Mouse (Mus musculus) forebrain, embryonic 15.5 days (tissue): Measurements from ENCODE around the gene Syp. TPM values are rescaled to one million over a fixed set of nuclear protein-coding genes. Genes with fewer than 3 reads are reported as not detected.
A peak's percentile ranks its signal among the peaks of the same experiment; 100 is the strongest.

Source experiments
- ATAC-seq: fragments of 200-750 bp; cut with Nextera tagmentation; replicated peaks from 2 replicates; pipeline ENCODE4 v1.8.0; 2017; ENCODE audit warnings: mild to moderate bottlenecking, moderate TSS enrichment, moderate library complexity
- H3K27ac ChIP-seq: fragments of 300-500 bp; sonication (generic); replicated peaks from 2 replicates; pipeline ENCODE4 v1.5.1; 2015; ENCODE audit warnings: mild to moderate bottlenecking, inconsistent platforms
- H3K27me3 ChIP-seq: fragments of 300-500 bp; sonication (generic); 2 replicates; pipeline ENCODE4 v1.6.1; 2015; ENCODE audit warnings: inconsistent platforms
- H3K36me3 ChIP-seq: fragments of 300-500 bp; sonication (generic); 2 replicates; pipeline ENCODE4 v1.6.1; 2015; ENCODE audit warnings: mild to moderate bottlenecking, inconsistent platforms
- H3K4me1 ChIP-seq: fragments of 300-500 bp; sonication (generic); 2 replicates; pipeline ENCODE4 v1.6.1; 2015; ENCODE audit warnings: inconsistent platforms
- H3K4me2 ChIP-seq: fragments of 300-500 bp; sonication (generic); replicated peaks from 2 replicates; pipeline ENCODE4 v1.6.1; 2015; ENCODE audit warnings: mild to moderate bottlenecking, inconsistent platforms
- H3K4me3 ChIP-seq: fragments of 300-500 bp; sonication (generic); 2 replicates; pipeline ENCODE4 v1.5.1; 2015; ENCODE audit warnings: mild to moderate bottlenecking, inconsistent platforms
- H3K9ac ChIP-seq: fragments of 300-500 bp; sonication (generic); replicated peaks from 2 replicates; pipeline ENCODE4 v1.6.1; 2015; ENCODE audit warnings: mild to moderate bottlenecking, inconsistent platforms
- H3K9me3 ChIP-seq: fragments of 300-500 bp; sonication (generic); 2 replicates; pipeline ENCODE4 v1.6.1; 2016; ENCODE audit warnings: inconsistent platforms
- WGBS: fragments of 180-500 bp; shearing (Covaris S2); methylation state at CpG from one replicate; pipeline ENCODE4 v1.1.7; 2015; ENCODE audit warnings: mixed read lengths; 5-methylcytosine and 5-hydroxymethylcytosine counted together
- polyA plus RNA-seq: library from polyadenylated mRNA; unstranded; fragments of >200 nt; fragmentation: Nextera tagmentation; extraction: Ambion mirVana; gene quantifications from 2 replicates; pipeline ENCODE4 v1.2.1, GENCODE M21; 2015

Syp gene
- polyA plus RNA-seq, 1 experiment from 2014 or later: 120 TPM

DNA sequence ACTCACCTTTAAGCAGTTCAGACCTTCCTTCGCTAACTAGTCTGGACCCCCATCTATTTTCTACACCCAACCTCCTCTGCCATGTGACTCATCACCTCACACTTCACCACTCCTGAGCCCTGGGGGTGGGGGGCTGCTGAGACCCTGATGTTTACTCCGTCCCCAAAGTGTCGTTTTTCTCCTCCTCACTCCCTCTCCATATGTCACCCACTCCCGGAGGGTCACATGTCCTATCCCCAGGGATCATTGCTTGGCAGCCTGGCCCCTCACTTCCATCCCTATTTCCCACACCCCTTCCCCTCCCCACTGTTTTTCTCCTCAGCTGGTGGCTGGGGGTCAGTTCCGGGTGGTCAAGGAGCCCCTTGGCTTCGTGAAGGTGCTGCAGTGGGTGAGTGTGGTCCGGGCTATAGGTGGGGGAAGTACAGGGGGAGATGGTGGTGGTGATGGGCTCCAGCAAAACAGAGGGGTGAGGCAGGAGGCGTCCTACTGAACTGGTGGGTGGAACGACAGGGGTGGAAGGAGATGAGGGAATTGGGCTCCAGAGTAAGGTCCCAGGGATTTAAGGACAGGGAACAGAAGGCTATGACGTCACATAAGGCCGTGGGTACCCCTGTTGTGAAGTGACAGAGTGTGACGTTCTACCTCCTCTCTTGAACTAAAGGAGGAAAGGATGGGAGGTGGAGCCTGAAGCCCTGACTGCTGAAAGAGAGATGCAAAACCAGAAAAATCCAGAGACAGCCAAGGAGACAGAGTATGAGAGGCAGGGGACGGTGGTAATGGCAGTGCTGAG is 1.5 kb downstream of the Syp start:
- H3K27me3 ChIP-seq: no peaks in the 10 kb centered on the region
- no peaks in the 10 kb centered on the region for H3K9me3 ChIP-seq
- H3K36me3 ChIP-seq: peaks cover 6% of the 10 kb centered on the region; the same call in 1 of the 2 replicates
- peak overlapping the region; percentile 86 for H3K27ac ChIP-seq
- H3K4me2 ChIP-seq: peak overlapping the region; percentile 54
- H3K9ac ChIP-seq: peak overlapping the region; percentile 67
- peaks cover 11% of the 10 kb centered on the region for H3K4me1 ChIP-seq
- H3K4me3 ChIP-seq: peak overlapping the region; percentile 60
- ATAC-seq: peak; percentile 26
- 22% methylated on average over 13 of the region's 13 CpGs for WGBS

DNA sequence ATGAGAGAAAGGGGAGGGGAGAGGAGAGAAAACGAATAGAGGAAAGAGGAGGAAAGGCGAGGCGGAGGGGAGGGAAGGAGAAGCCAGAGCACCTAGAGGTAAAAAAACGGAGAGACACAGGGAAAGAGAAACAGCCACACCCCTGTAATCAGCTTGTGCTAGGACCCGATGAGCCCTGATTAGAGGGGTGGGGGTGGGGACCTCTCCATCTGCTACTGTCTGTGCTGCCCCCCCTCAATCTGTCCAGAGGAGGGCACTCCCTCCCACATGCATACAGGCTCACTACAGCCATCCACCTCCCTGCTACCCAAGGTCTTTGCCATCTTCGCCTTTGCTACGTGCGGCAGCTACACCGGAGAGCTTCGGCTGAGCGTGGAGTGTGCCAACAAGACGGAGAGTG is 2.5 kb downstream of the Syp start:
- Histone ChIP-seq H3K4me1 (peaks cover 11% of the 10 kb centered on the region), H3K9me3 (no peaks in the 10 kb centered on the region), H3K27ac (0 out of 2 replicates have a peak overlapping the region, but pooled peaks have one; percentile 4), H3K36me3 (peaks cover 8% of the 10 kb centered on the region; the same call in 1 of the 2 replicates), H3K4me2 (peak overlapping the region; percentile 54), H3K4me3 (peak overlapping the region; percentile 22), H3K9ac (peak overlapping the region; percentile 23), H3K27me3 (no peaks in the 10 kb centered on the region)
- 0 out of 2 replicates have a peak, but pooled peaks have one; percentile 15 for ATAC-seq
- 53% methylated on average over 10 of the region's 12 CpGs for WGBS

DNA sequence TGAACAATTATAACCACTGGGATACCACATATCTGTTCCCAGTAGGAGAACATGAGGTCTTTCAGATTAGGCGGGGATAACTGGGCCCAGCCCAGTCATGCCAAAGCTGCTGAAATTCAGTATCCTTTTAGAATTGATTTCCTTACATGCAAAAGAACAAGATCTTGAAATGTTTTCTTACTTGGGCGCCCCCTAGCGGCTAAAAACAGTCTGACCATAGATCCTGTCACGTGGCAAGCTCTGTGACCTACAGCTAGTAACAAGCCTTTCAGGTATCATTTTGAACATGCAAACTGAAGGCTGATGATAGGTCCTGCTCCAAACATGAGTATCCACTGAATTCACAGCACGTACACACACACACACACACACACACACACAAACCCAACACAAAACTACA is 7.1 kb downstream of the Syp start:
- Histone ChIP-seq H3K27ac (no peak overlapping the region), H3K9me3 (no peaks in the 10 kb centered on the region), H3K27me3 (no peaks in the 10 kb centered on the region), H3K4me1 (peaks cover 18% of the 10 kb centered on the region), H3K9ac (no peak overlapping the region), H3K36me3 (peaks cover 8% of the 10 kb centered on the region; the same call in 1 of the 2 replicates), H3K4me2 (no peak overlapping the region), H3K4me3 (no peak overlapping the region)
- ATAC-seq: no peak
- WGBS: 9% methylated on average over 5 of the region's 5 CpGs

DNA sequence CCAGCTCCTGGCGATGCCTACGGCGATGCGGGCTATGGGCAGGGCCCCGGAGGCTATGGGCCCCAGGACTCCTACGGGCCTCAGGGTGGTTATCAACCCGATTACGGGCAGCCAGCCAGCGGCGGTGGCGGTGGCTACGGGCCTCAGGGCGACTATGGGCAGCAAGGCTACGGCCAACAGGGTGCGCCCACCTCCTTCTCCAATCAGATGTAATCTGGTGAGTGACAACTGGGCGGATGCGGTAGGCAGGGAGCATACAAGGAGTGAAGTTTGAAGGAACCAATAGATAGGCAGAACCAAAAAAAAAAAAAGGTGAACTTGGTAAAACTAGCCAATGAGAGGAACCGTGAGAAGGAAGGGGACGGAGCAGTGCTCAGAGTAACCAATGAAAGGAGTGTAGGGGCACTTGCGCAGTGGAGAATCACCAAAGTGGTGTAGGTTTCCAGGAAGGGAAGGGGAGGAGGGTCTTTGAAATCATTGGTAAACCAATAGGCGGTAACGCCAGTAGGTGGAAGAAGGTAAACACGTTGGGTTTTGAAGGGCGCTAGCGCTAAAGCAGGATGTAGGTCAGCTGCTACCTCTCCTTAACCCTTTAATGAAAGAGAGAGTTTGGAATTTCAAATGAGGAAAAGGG is 10.5 kb downstream of the Syp start:
- Histone ChIP-seq H3K4me3 (peak overlapping the region; percentile 42), H3K27me3 (no peaks in the 10 kb centered on the region), H3K36me3 (peaks cover 13% of the 10 kb centered on the region; the same call in 1 of the 2 replicates), H3K9ac (peak overlapping the region; percentile 49), H3K4me2 (peak overlapping the region; percentile 52), H3K4me1 (peaks cover 12% of the 10 kb centered on the region; the same call in 1 of the 2 replicates), H3K27ac (peak overlapping the region; percentile 80), H3K9me3 (no peaks in the 10 kb centered on the region)
- 20% methylated on average over 25 of the region's 25 CpGs for WGBS
- ATAC-seq: peak; percentile 97

DNA sequence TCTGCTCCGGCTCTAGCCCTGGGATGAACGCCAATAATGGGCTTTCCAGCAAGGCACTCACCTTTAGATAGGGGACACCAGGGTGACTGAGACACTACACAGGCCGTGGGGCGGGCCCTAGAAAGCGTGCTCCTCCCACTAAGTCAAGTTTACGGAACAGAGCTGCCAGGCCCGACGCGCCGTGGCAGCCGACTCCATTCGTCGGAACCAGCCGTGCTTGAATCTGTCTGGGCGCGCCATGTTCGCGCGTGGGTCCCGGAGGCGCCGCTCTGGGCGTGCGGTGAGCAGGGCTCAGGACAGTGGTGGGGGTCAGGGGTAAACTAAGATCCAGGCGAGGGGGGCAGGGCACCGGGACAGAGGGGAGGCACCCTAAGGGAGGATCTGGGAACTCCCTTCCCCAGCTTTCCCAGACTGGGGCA is 19.0 kb downstream of the Syp start, which contains the start of gene Prickle3:
Gene Prickle3 (plus strand): TSS at position 40 of the 419 bp plus-strand sequence.
- WGBS: 22% methylated on average over 23 of the region's 26 CpGs
- Histone ChIP-seq H3K9me3 (no peaks in the 10 kb centered on the region), H3K36me3 (no peaks in the 10 kb centered on the region), H3K4me3 (peak within 1 kb of the TSS; percentile 34), H3K27me3 (no peaks in the 10 kb centered on the region), H3K27ac (no peak within 1 kb of the TSS), H3K4me2 (peak within 1 kb of the TSS; percentile 45), H3K9ac (0 out of 2 replicates have a peak within 1 kb of the TSS, but pooled peaks have one; percentile 36), H3K4me1 (0 out of 2 replicates have a peak, but pooled peaks cover 4% of the 10 kb centered on the region)
- ATAC-seq: peak; percentile 71

DNA sequence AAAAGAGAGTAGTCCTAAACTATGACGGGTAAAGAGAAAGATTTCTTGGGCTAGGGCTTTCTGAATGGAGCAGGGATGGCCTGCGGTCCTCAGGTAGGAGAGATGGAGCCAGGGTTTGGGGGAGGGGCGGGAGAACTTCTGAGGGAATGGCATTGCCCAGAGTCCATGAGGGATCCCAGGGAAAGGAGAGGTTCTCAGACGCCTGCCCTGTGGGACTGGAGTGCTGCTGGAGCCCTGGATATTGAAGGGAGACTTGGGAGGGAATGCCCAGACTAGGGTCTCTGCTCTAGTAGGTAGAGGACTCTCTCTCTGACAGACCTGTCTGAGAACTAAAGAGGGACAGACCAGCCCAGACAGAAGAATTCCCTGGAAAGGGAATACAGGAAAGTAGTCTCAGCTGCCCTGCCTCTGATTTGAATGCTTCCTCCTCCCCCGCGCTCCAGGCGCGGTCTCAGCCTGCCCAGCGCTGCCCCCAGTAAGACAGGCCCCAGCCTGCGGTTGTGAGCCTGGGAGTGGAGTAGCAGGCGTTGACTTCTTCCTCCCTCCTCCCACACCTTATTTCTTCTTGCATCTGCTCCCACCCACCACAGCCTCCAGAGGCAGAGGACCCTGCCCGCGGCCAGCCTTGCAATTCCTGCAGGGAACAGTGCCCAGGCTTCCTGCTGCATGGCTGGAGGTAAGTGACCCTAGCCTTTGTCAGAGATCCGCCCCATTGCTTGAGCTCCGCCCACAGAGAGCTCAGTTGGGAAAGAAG is 19.9 kb downstream of the Syp start:
- H3K9ac ChIP-seq: no peak overlapping the region
- no peaks in the 10 kb centered on the region for H3K9me3 ChIP-seq
- H3K27ac ChIP-seq: no peak overlapping the region
- no peak overlapping the region for H3K4me3 ChIP-seq
- no peaks in the 10 kb centered on the region for H3K27me3 ChIP-seq
- ATAC-seq: peak; percentile 46
- H3K4me2 ChIP-seq: no peak overlapping the region
- no peaks in the 10 kb centered on the region for H3K36me3 ChIP-seq
- WGBS: 23% methylated on average over 10 of the region's 15 CpGs
- 0 out of 2 replicates have a peak, but pooled peaks cover 4% of the 10 kb centered on the region for H3K4me1 ChIP-seq

DNA sequence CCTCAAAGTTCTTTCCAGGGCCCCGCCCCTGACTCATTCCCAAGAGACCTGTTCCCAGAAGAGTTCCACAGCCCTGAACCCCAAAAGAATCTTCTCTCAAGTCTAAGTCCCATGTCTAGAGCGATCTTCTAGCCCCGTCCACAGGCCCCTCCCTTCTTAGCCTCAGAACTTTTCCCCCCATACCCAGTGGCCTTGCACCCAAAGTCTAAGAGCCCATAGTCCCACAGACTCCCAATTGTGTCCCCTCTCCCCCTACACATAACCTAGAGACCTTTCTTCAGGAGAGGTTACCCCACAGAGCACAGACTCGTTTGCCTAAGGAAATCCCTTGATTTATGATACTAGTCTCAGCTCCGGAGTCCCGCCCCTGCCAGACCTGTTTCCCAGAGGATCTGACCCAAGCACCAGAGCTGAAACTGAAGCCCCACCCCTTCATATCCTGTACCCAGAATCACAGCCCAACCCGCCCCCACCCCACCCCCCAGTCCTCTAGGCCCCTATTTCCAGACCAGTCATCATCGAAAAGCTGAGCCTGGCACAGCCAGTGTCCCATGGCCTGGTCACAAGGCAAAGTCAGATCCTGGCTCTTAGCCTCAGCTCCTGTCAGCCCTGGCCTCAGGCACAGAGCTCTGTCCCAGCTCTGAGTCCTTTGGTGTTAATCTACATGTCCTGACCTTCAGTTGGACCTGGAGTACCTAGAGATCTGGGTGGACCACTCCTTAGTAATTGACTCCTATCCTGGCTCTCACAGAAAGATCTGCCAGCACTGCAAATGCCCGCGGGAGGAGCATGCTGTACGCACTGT is 20.7 kb downstream of the Syp start:
- no peaks in the 10 kb centered on the region for H3K36me3 ChIP-seq
- no peaks in the 10 kb centered on the region for H3K9me3 ChIP-seq
- 57% methylated on average over 11 of the region's 11 CpGs for WGBS
- H3K4me3 ChIP-seq: no peak overlapping the region
- 0 out of 2 replicates have a peak, but pooled peaks cover 4% of the 10 kb centered on the region for H3K4me1 ChIP-seq
- H3K4me2 ChIP-seq: no peak overlapping the region
- H3K9ac ChIP-seq: no peak overlapping the region
- no peaks in the 10 kb centered on the region for H3K27me3 ChIP-seq
- no peak overlapping the region for H3K27ac ChIP-seq
- no peak for ATAC-seq

DNA sequence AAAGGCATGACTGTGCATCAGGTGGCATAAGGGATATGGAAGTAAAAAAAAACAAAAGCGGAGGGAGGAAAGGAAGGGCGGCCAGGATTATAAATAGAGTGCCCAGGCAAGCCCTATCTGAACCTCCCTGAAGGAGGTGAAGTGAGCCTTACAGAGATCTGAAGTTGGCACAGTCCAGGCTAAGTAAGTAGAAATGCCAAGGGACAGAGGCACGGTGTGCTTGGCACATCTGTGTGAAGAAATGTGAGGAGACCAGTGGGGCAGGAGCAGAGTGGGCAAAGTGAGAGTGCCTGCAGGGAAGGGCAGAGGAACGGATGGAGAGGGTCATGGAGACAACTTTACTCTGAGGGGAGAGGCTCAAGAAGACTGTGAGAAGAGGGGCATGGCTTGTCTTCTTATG is 22.8 kb downstream of the Syp start:
- 0 out of 2 replicates have a peak, but pooled peaks cover 4% of the 10 kb centered on the region for H3K4me1 ChIP-seq
- H3K9me3 ChIP-seq: no peaks in the 10 kb centered on the region
- no peaks in the 10 kb centered on the region for H3K36me3 ChIP-seq
- no peaks in the 10 kb centered on the region for H3K27me3 ChIP-seq
- WGBS: 86% methylated on average over 4 of the region's 4 CpGs
- H3K9ac ChIP-seq: no peak overlapping the region
- H3K27ac ChIP-seq: no peak overlapping the region
- H3K4me2 ChIP-seq: no peak overlapping the region
- ATAC-seq: no peak
- no peak overlapping the region for H3K4me3 ChIP-seq

DNA sequence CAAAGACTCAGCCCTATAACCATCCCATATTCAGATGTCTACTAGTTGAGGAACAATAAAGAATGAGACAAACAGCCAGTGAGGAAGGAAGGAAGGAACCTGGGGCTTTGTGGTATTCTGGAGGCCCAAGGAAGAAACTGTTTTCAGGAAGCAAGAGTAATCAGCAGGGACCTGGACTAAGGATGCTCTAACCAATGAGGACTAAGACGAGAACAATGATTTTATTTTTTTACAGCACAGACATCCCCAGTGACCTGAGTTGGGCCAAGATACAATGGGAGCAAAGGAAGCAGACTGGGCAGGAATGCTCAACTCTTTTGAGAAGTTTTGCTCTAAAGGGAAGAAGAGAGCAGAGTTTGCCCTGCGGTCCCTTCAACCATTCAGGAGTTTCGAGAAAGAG is 24.7 kb downstream of the Syp start:
- Histone ChIP-seq H3K4me3 (no peak overlapping the region), H3K9me3 (no peaks in the 10 kb centered on the region), H3K4me2 (no peak overlapping the region), H3K27ac (no peak overlapping the region), H3K4me1 (0 out of 2 replicates have a peak, but pooled peaks cover 4% of the 10 kb centered on the region), H3K9ac (no peak overlapping the region), H3K36me3 (no peaks in the 10 kb centered on the region), H3K27me3 (no peaks in the 10 kb centered on the region)
- WGBS: 90% methylated on average over 3 of the region's 3 CpGs
- ATAC-seq: no peak

DNA sequence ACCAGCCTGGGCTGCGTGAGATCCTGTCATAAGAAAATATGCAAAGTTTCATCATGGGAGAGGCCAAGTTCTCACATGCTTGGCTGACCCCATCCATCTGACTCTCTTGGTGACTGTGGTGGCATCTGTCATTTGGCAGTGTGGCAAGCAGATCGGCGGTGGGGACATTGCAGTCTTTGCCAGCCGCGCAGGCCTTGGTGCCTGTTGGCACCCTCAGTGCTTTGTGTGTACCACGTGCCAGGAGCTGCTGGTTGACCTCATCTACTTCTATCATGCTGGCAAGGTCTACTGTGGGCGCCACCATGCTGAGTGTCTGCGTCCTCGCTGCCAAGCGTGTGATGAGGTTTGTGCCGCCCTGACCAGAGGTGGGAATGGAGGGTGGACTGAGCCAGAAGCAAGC is 26.5 kb downstream of the Syp start:
- no peaks in the 10 kb centered on the region for H3K9me3 ChIP-seq

More for the DNA sequence above, 26.5 kb downstream of the Syp start:
- H3K27ac ChIP-seq: no peak overlapping the region
- WGBS: 88% methylated on average over 11 of the region's 11 CpGs
- H3K27me3 ChIP-seq: no peaks in the 10 kb centered on the region
- no peaks in the 10 kb centered on the region for H3K4me1 ChIP-seq
- H3K4me3 ChIP-seq: no peak overlapping the region
- ATAC-seq: no peak
- no peak overlapping the region for H3K4me2 ChIP-seq
- H3K9ac ChIP-seq: no peak overlapping the region
- no peaks in the 10 kb centered on the region for H3K36me3 ChIP-seq
